Mouse (Mus musculus) small intestine, adult 2 months (tissue): Measurements from ENCODE around the gene Grik3. TPM values are rescaled to one million over a fixed set of nuclear protein-coding genes. Genes with fewer than 3 reads are reported as not detected.
"Not testable (repeated sequence)": the region's sequence is repeated elsewhere in the genome, so short reads cannot be mapped to it uniquely, and the experiment has no call there.

Experiments used
- H3K27ac ChIP-seq: fragments of 200-500 bp; 2 replicates; pipeline ENCODE4 v1.5.1; 2012; ENCODE audit warnings: low read depth, low read length, control low read depth, inconsistent platforms; ENCODE audit not compliant: insufficient read depth
- H3K27me3 ChIP-seq: fragments of 200-500 bp; 2 replicates; pipeline ENCODE4 v1.6.1; 2012; ENCODE audit warnings: mild to moderate bottlenecking, moderate library complexity, low read length, inconsistent platforms; ENCODE audit not compliant: control insufficient read depth, insufficient read depth
- H3K36me3 ChIP-seq: fragments of 200-500 bp; 2 replicates; pipeline ENCODE4 v1.6.1; 2012; ENCODE audit warnings: mild to moderate bottlenecking, low read length, control low read depth, inconsistent platforms; ENCODE audit not compliant: control insufficient read depth, insufficient read depth
- H3K4me1 ChIP-seq: fragments of 200-500 bp; 2 replicates; pipeline ENCODE4 v1.6.1; 2012; ENCODE audit warnings: low read length, inconsistent platforms, mixed read lengths; ENCODE audit not compliant: control insufficient read depth, insufficient read depth, insufficient read length
- H3K4me3 ChIP-seq: fragments of 200-500 bp; 2 replicates; pipeline ENCODE4 v1.5.1; 2012; ENCODE audit warnings: low read depth, mild to moderate bottlenecking, control low read depth, inconsistent platforms, low read length, moderate library complexity
- CTCF ChIP-seq: fragments of 200-500 bp; IDR thresholded peaks from 2 replicates; pipeline ENCODE4 v1.5.1; 2012; ENCODE audit warnings: low read depth, mild to moderate bottlenecking, control low read depth, inconsistent platforms, low read length, moderate library complexity, mixed read lengths; ENCODE audit not compliant: insufficient replicate concordance, insufficient read length; ENCODE audit errors: extremely low read depth
- POLR2A ChIP-seq: fragments of 200-500 bp; IDR thresholded peaks from 2 replicates; pipeline ENCODE4 v1.6.1; 2012; ENCODE audit warnings: low read depth, mild to moderate bottlenecking, control low read depth, inconsistent platforms, low read length, moderate library complexity
- WGBS: fragments of 180-500 bp; shearing (Covaris S2); methylation state at CpG from one replicate; pipeline ENCODE4 v1.1.7; 2018; 5-methylcytosine and 5-hydroxymethylcytosine counted together
- polyA plus RNA-seq: library from polyadenylated mRNA; depleted of rRNA; stranded (reverse); fragments of >200 nt; gene quantifications from 2 replicates; pipeline ENCODE4 v1.2.3, GENCODE M21; 2012

Grik3 gene
- polyA plus RNA-seq, 1 experiment = 0.18 TPM

- TF ChIP-seq POLR2A (no peak), CTCF (no peak)
- WGBS = 36% methylated on average over 10 of the region's 10 CpGs
- Histone ChIP-seq H3K4me1 (no peaks in the 10 kb centered on the region), H3K4me3 (no peak overlapping the region), H3K27ac (no peak overlapping the region), H3K27me3 (no peaks in the 10 kb centered on the region), H3K36me3 (no peaks in the 10 kb centered on the region)
Measured at GRCm38 (mm10) chr4:125598677-125599076, 108.2 kb downstream of the Grik3 start.

GRCm38 (mm10) chr4:125599510-125600005 lies 109.1 kb downstream of the Grik3 start:
- WGBS = 37% methylated on average over 3 of the region's 3 CpGs
- no peaks in the 10 kb centered on the region for H3K27me3 ChIP-seq
- no peak overlapping the region for H3K27ac ChIP-seq
- no peaks in the 10 kb centered on the region for H3K36me3 ChIP-seq
- TF ChIP-seq CTCF = no peak
- no peak for TF ChIP-seq POLR2A
- no peaks in the 10 kb centered on the region for H3K4me1 ChIP-seq
- H3K4me3 ChIP-seq = no peak overlapping the region

GRCm38 (mm10) chr4:125600642-125601041 lies 110.1 kb downstream of the Grik3 start:
- no peak for TF ChIP-seq CTCF
- no peak for TF ChIP-seq POLR2A

GRCm38 (mm10) chr4:125601301-125601700 lies 110.8 kb downstream of the Grik3 start:
- no peak overlapping the region for H3K27ac ChIP-seq
- no peak overlapping the region for H3K4me3 ChIP-seq
- H3K36me3 ChIP-seq = no peaks in the 10 kb centered on the region
- no peaks in the 10 kb centered on the region for H3K4me1 ChIP-seq
- no peaks in the 10 kb centered on the region for H3K27me3 ChIP-seq
- WGBS = 11% methylated on average over 3 of the region's 3 CpGs
- TF ChIP-seq POLR2A = no peak
- no peak for TF ChIP-seq CTCF

More at GRCm38 (mm10) chr4:125600642-125601041, 110.1 kb downstream of the Grik3 start:
- H3K36me3 ChIP-seq = no peaks in the 10 kb centered on the region
- no peaks in the 10 kb centered on the region for H3K4me1 ChIP-seq
- H3K4me3 ChIP-seq = no peak overlapping the region
- WGBS = 54% methylated on average over 8 of the region's 8 CpGs
- H3K27ac ChIP-seq = no peak overlapping the region
- H3K27me3 ChIP-seq = no peaks in the 10 kb centered on the region

- no peaks in the 10 kb centered on the region for H3K36me3 ChIP-seq
- H3K4me1 ChIP-seq = no peaks in the 10 kb centered on the region
- no peaks in the 10 kb centered on the region for H3K27me3 ChIP-seq
- no peak for TF ChIP-seq CTCF
- TF ChIP-seq POLR2A = no peak
- 59% methylated on average over 7 of the region's 7 CpGs for WGBS
- H3K4me3 ChIP-seq = no peak overlapping the region
- H3K27ac ChIP-seq = no peak overlapping the region
Measured at GRCm38 (mm10) chr4:125604494-125604893, 114.0 kb downstream of the Grik3 start.

GRCm38 (mm10) chr4:125606147-125606546 lies 115.6 kb downstream of the Grik3 start:
- 83% methylated on average over 6 of the region's 6 CpGs for WGBS
- Histone ChIP-seq H3K27ac (no peak overlapping the region), H3K27me3 (no peaks in the 10 kb centered on the region), H3K36me3 (no peaks in the 10 kb centered on the region), H3K4me3 (no peak overlapping the region), H3K4me1 (no peaks in the 10 kb centered on the region)
- TF ChIP-seq CTCF (no peak), POLR2A (no peak)

GRCm38 (mm10) chr4:125607397-125608042 lies 117.0 kb downstream of the Grik3 start:
- Histone ChIP-seq H3K36me3 (no peaks in the 10 kb centered on the region), H3K27me3 (no peaks in the 10 kb centered on the region), H3K4me3 (no peak overlapping the region), H3K4me1 (no peaks in the 10 kb centered on the region), H3K27ac (no peak overlapping the region)
- TF ChIP-seq POLR2A (no peak), CTCF (no peak)
- WGBS = 42% methylated on average over 10 of the region's 10 CpGs

GRCm38 (mm10) chr4:125608896-125609295 lies 118.4 kb downstream of the Grik3 start:
- not testable (repeated sequence) for H3K4me1 ChIP-seq, H3K36me3 ChIP-seq, H3K4me3 ChIP-seq, H3K27ac ChIP-seq, H3K27me3 ChIP-seq
- 56% methylated on average over 3 of the region's 4 CpGs for WGBS
